Mouse (Mus musculus) liver, postnatal 0 days (tissue): ENCODE measurements at regions not wholly inside any gene's neighbourhood (a gene's known extent, or its start where the extent isn't known, plus 50 kb on each side); places are given as distances from the start of the nearest gene placed in this dataset.

Source experiments
- CTCF ChIP-seq: sonication (generic); IDR thresholded peaks from 2 replicates; pipeline ENCODE4 v1.5.1; 2016; ENCODE audit warnings: antibody characterized with exemption, low read depth
- EP300 ChIP-seq: IDR thresholded peaks from 2 replicates; pipeline ENCODE4 v1.6.1; 2016; ENCODE audit warnings: antibody characterized with exemption, low read depth, mild to moderate bottlenecking

- TF ChIP-seq CTCF = no peak
- TF ChIP-seq EP300 = no peak
Measured at GRCm38 (mm10) chr10:41004753-41005152, 67.3 kb downstream of the Gpr6 start.
